Mouse (Mus musculus): ENCODE data around the gene Myo1h. TPM values are rescaled to one million over a fixed set of nuclear protein-coding genes. Genes with fewer than 3 reads are reported as not detected.

The Myo1h gene
- polyA plus RNA-seq, 1 experiment from 2014 or later = 2.2 TPM

DNA sequence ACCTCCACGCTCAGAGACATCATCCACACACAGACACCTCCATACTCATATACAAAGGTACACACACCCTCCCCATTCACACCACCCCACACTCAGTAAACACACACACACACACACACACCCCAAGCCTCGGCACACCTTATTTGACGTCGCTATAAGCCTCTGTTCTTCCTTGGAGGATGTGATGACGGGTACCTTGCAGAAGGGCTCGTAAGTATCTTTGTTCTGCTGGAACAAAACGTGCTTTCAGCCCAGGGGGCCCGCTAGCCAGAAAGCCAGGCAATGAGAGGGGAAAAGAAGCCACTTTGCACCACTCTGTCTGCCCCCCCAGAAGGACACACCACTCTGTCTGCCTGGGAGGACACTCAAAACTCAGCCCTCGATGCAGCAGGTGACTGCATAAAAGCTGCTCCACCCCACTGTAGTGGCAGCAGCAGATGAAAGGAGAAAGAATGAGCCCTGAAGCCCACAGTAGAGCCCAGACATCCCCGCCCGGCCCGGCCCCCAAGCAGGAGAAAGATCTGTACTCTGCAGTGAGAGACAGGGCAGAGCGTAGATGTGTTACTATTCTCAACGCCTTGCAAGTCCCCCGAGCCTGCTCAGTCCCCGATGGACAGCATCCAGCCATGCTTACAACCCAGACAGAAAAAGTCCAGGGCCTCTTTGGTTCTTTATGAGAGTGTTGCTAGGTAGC is 80.0 kb downstream of the Myo1h start:
- Histone ChIP-seq H3K9me3 (replicated peaks) (no peaks in the 10 kb centered on the region), H3K9ac (no peak overlapping the region), H3K27ac (peak overlapping the region; percentile 93), H3K36me3 (peaks cover 90% of the 10 kb centered on the region), H3K27me3 (no peaks in the 10 kb centered on the region), H3K4me3 (replicated peaks) (no peak overlapping the region), H3K4me1 (peaks cover 70% of the 10 kb centered on the region), H3K4me2 (no peak overlapping the region)
- WGBS = 85% methylated on average over 16 of the region's 16 CpGs
- no peak for ATAC-seq (replicated peaks; ENCODE audit: low FRiP score)

DNA sequence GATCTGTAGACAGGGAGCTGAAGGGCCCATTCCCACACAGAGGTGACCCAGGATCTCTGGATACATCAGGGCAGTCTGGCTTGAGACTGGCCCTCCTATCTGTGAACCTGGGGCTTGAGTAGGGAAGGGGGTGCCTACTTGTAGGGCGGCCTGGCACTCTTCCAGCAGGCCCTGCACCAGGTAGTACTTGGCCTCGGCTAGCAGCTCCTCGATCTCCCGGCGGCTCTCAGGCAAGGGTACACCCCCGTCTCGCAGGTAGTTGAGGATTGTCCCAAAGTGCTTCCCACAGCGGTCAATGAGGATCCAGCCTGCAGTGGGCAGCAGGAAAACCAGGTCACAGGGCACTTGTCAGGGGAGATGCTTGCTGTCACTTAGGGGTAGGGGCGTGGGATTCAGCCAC is 81.0 kb downstream of the Myo1h start:
- Histone ChIP-seq H3K27me3 (no peaks in the 10 kb centered on the region), H3K4me3 (replicated peaks) (no peak overlapping the region), H3K4me2 (peak overlapping the region; percentile 5; the same call in 1 of the 2 replicates), H3K27ac (peak overlapping the region; percentile 93), H3K9ac (no peak overlapping the region), H3K36me3 (peaks cover 90% of the 10 kb centered on the region), H3K4me1 (peaks cover 76% of the 10 kb centered on the region), H3K9me3 (replicated peaks) (no peaks in the 10 kb centered on the region)
- WGBS = 85% methylated on average over 9 of the region's 9 CpGs
- no peak for ATAC-seq (replicated peaks; ENCODE audit: low FRiP score)

DNA sequence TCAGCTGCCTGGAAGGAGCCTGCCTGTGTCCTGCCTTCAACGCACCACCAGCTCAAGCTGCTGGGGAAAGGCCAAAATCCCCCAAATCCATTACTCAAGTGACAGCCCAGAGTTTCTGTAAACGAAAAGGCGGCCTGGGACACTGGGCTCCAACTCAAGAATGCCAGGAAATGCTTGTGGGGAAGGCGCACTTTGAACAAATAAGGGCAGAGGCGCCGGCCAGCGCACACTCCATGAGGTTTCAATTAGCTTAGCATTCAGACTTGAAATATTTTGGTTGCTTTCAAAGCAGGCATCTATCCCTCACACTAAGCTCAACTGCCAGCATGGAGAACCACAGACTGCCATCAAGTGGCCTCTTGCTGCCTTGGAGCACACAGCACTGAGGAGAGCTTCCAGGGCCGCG is 81.4 kb downstream of the Myo1h start:
- Histone ChIP-seq H3K27me3 (no peaks in the 10 kb centered on the region), H3K9ac (no peak overlapping the region), H3K9me3 (replicated peaks) (no peaks in the 10 kb centered on the region), H3K36me3 (peaks cover 87% of the 10 kb centered on the region), H3K4me2 (peak overlapping the region; percentile 5; the same call in 1 of the 2 replicates), H3K4me1 (peaks cover 78% of the 10 kb centered on the region), H3K27ac (peak overlapping the region; percentile 93), H3K4me3 (replicated peaks) (no peak overlapping the region)
- WGBS = 47% methylated on average over 9 of the region's 9 CpGs
- no peak; the same call in 1 of the 2 replicates for ATAC-seq (replicated peaks; ENCODE audit: low FRiP score)

DNA sequence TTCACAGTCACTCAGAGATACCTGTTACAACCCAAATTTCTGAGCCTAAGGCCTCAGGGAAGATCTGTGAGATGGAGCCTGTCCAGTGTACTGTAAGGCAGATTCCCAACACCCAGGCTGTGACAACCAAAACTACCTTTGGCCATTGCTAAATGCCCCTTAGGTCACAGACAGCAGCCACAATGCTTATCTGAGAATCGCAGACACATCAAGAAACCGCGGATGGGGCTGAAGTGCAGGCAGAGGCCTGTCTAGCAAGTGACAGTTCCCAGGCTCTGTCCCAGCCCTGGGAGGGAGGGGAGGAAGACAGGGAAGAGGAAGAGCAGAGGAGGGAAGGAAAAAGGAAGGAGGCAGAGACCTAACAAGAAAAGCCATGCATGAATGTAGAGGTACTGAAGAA is 82.4 kb downstream of the Myo1h start:
- Histone ChIP-seq H3K36me3 (peaks cover 87% of the 10 kb centered on the region), H3K4me2 (peak overlapping the region; percentile 26; the same call in 1 of the 2 replicates)
- 42% methylated on average over 3 of the region's 3 CpGs for WGBS

DNA sequence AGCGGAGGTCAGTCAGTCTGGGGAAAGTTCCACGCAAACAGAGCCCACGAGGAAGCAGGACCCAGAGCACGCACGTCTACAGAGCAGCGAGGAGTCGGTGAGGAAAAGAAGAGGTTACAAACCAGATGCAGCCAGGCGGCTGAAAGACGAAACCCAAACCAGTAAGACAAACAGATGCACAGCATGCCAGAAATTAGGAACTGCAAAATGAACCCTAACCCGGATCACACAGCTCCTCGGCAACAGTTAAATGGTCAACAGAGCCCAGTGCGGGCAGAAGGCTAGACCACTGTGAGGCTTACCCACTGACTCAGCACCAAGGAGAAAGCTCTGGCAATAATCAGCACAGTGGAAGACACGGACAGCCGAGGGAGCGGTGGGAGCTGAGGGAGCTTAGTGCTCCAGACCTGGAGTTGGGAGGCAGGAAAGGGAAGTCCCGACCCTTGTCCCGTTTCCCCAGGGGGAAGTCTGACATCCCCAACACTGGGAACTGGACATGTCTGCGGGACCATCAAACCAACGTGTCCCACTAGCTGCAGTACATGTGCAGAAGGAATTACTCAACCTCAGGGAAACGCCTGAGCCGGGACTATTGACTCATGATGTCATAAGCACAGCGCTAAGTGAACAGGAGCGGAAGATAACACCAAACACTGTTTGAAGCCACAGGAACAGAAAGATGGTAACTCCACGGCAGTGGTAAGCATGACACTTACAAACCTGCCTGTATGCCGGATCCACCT is 82.9 kb downstream of the Myo1h start:
- H3K9ac ChIP-seq = no peak overlapping the region
- H3K27ac ChIP-seq = peak overlapping the region; percentile 93
- H3K9me3 ChIP-seq (replicated peaks) = no peaks in the 10 kb centered on the region
- H3K4me1 ChIP-seq = peaks cover 89% of the 10 kb centered on the region
- peak overlapping the region; percentile 26; the same call in 1 of the 2 replicates for H3K4me2 ChIP-seq
- H3K36me3 ChIP-seq = peaks cover 82% of the 10 kb centered on the region
- H3K27me3 ChIP-seq = no peaks in the 10 kb centered on the region
- ATAC-seq (replicated peaks; ENCODE audit: low FRiP score) = no peak
- no peak overlapping the region for H3K4me3 ChIP-seq (replicated peaks)
- WGBS = 49% methylated on average over 25 of the region's 25 CpGs

More for the DNA sequence above, 82.4 kb downstream of the Myo1h start:
- peak overlapping the region; percentile 93 for H3K27ac ChIP-seq
- H3K9ac ChIP-seq = no peak overlapping the region
- no peaks in the 10 kb centered on the region for H3K27me3 ChIP-seq
- ATAC-seq (replicated peaks; ENCODE audit: low FRiP score) = no peak
- H3K9me3 ChIP-seq (replicated peaks) = no peaks in the 10 kb centered on the region
- no peak overlapping the region for H3K4me3 ChIP-seq (replicated peaks)
- peaks cover 84% of the 10 kb centered on the region for H3K4me1 ChIP-seq

DNA sequence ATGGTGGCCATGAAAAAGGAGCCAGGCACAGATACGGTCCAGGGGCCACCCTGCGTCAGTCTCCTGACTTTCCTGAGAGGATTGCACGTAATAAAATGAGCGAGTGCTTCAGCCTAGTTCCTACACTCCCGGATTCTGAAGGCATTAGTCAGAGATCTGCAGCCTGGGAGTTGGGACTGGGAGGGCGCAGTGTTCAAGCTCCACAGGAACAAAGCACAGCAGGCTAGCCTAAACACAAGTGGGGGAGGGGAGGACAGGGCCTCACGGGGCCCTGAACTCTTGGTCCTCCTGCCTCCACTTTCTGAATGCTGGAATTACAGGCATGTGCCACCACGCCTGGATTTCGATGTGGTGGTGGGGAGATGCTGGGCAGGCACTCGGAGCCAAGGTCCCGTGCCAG is 83.6 kb downstream of the Myo1h start:
- Histone ChIP-seq H3K36me3 (peaks cover 75% of the 10 kb centered on the region), H3K9me3 (replicated peaks) (no peaks in the 10 kb centered on the region), H3K4me2 (0 out of 2 replicates have a peak overlapping the region, but pooled peaks have one; percentile 12), H3K27ac (peak overlapping the region; percentile 93), H3K4me3 (replicated peaks) (no peak overlapping the region), H3K9ac (no peak overlapping the region), H3K4me1 (peaks cover 95% of the 10 kb centered on the region), H3K27me3 (no peaks in the 10 kb centered on the region)
- WGBS = 47% methylated on average over 11 of the region's 11 CpGs
- ATAC-seq (replicated peaks; ENCODE audit: low FRiP score) = no peak

DNA sequence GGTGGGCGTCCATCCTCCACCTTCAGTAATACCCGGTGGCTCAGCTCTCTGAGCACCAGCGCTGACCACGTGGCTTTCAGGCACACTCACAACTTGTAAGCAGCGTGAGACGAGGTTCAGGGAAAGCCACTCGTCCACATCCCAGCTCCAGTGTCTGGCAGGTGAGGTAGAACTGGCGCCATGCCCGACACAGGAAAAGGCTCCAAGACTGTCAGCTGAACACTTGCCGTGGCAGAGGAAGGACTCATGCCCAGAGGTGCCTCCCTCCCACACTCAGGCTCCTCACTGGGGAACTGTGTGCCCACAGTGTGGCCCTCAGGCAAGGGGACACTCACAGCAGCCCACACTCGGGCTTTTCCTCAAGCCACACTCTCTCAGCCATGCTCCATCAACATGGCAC is 84.2 kb downstream of the Myo1h start:
- Histone ChIP-seq H3K4me1 (peaks cover 99% of the 10 kb centered on the region), H3K4me2 (no peak overlapping the region), H3K36me3 (peaks cover 69% of the 10 kb centered on the region), H3K27me3 (no peaks in the 10 kb centered on the region), H3K4me3 (replicated peaks) (no peak overlapping the region), H3K27ac (peak overlapping the region; percentile 93), H3K9ac (no peak overlapping the region), H3K9me3 (replicated peaks) (no peaks in the 10 kb centered on the region)
- WGBS = 76% methylated on average over 11 of the region's 11 CpGs
- ATAC-seq (replicated peaks; ENCODE audit: low FRiP score) = no peak

DNA sequence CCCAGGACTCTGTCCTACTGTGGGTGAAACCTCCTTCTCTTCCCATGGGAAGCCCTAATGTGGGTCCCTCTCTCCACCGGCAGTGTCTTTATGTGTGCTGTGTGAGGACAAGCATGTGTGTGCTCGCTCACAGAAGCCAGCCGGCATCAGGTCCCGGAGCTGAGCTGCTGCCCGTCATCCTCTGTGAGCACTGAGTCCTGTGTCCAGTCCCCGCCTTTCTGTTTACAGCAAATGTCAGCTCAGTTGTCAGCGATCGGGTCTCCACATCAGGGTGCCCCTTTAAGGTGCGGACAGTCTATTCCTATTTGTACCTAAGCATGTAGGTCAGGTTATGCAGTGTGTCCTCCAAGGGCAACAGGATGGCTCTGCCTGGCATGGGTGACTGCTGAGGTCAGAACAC is 84.6 kb downstream of the Myo1h start:
- H3K27ac ChIP-seq = peak overlapping the region; percentile 93; the same call in 1 of the 2 replicates
- no peak for ATAC-seq (replicated peaks; ENCODE audit: low FRiP score)
- no peaks in the 10 kb centered on the region for H3K9me3 ChIP-seq (replicated peaks)
- H3K27me3 ChIP-seq = no peaks in the 10 kb centered on the region
- peaks cover 67% of the 10 kb centered on the region for H3K36me3 ChIP-seq
- no peak overlapping the region for H3K4me2 ChIP-seq
- no peak overlapping the region for H3K9ac ChIP-seq
- H3K4me3 ChIP-seq (replicated peaks) = no peak overlapping the region
- H3K4me1 ChIP-seq = peaks cover 99% of the 10 kb centered on the region
- WGBS = 90% methylated on average over 9 of the region's 9 CpGs

DNA sequence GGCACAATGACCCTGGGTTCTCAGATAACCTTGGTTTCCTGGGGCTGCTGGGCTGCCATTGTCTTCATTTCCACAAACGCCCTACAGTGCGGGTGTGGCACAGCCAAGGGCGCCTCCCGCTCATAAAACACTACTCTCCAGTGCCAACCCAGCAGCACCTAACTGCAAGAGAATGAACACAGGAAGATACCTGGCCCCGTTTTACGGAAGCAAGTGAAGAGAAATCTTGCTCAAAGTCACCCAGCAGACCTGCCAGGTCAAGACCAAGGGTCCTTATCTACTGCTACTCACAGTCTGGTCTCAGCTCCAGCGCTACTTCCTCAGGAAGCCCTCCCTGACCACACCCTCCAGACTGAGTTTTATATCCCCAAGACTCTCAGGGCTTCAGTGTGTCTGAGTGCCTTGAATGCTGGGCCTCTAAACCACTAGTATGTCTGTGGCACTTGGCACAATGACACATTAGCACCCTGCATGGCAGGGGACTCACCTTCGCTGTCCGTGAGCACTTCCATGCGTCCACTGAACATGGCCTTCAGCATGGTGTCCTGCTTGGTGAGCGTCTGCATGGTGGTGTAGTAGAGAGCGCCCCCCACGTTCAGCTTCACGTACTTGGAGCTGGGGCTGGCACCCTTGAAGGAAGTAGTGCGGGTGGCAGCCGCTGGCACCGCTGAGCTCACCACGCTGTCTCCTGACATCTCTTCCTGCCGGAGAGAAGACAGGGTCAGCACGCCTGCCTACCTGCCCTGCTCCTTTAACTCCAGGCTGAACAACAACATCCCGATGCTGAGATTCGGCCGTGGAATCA is 85.6 kb downstream of the Myo1h start:
- ATAC-seq (replicated peaks; ENCODE audit: low FRiP score) = no peak

DNA sequence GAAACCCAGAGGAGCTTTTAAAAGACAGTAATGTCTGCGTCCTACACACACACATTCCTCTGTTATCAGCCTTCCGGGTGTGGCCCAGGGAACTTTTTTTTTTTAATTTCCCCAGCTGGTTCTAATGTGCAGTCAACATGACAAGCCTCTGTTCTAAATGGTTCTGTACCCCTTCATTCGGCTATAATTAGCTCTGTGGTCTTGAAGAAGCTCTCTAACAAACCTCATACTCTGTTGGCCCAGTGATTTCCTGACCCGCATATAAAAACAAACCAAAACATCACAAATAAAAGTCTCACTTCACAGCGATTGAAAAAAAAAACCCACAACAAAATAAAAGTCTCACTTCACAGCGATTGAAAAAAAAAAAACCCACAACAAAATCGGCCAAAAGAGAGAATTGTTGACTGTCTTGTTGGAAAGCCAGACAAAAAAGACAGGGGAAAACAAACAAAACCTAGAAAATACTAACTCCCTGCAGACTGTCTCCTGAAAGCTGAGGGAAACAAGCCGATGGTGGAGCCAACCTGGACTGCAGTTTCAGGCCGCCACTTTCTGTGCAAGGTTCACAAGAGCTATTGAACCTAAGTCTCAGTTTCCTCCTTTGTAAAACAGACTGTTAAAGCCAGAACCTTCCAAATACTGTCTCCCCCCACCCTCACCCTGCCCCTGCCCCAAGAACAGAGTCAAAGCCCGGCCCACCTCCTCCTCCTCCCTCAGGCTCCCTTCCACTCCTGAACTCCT is 89.4 kb downstream of the Myo1h start:
- ATAC-seq (replicated peaks; ENCODE audit: low FRiP score) = no peak
- H3K4me1 ChIP-seq = peaks cover 79% of the 10 kb centered on the region
- peak overlapping the region; percentile 98; the same call in 1 of the 2 replicates for H3K9ac ChIP-seq

More for the DNA sequence above, 85.6 kb downstream of the Myo1h start:
- Histone ChIP-seq H3K27me3 (no peaks in the 10 kb centered on the region), H3K4me3 (replicated peaks) (no peak overlapping the region), H3K9ac (no peak overlapping the region), H3K27ac (peak overlapping the region; percentile 93), H3K4me1 (peaks cover 99% of the 10 kb centered on the region), H3K36me3 (peaks cover 56% of the 10 kb centered on the region), H3K4me2 (no peak overlapping the region; the same call in 1 of the 2 replicates), H3K9me3 (replicated peaks) (no peaks in the 10 kb centered on the region)
- 85% methylated on average over 23 of the region's 23 CpGs for WGBS

DNA sequence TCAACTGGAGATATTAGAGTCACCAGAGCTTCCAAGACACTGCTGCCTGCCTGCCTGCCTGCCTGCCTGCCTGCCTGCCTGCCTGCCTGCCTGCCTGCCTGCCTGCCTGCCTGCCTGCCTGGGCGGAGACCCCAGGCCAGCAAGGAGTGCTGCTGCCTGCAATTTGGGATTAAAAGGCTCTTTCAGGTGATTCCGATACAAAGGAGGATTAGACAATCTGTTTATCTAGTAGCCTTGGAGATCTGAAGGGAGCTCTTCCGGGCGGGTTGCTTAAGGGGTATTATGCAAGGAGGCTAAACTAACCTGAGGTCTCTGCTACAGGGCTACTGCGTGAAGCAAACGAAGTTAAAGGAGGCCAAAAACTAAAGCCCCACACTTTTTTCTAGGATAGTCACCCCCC is 90.0 kb downstream of the Myo1h start:
- 50% methylated on average over 6 of the region's 6 CpGs for WGBS
- peak overlapping the region; percentile 81 for H3K27ac ChIP-seq
- H3K4me2 ChIP-seq = peak overlapping the region; percentile 69
- peaks cover 74% of the 10 kb centered on the region for H3K4me1 ChIP-seq
- no peaks in the 10 kb centered on the region for H3K9me3 ChIP-seq (replicated peaks)
- peak overlapping the region; percentile 98 for H3K9ac ChIP-seq
- ATAC-seq (replicated peaks; ENCODE audit: low FRiP score) = no peak
- H3K27me3 ChIP-seq = no peaks in the 10 kb centered on the region
- H3K36me3 ChIP-seq = peaks cover 30% of the 10 kb centered on the region
- H3K4me3 ChIP-seq (replicated peaks) = peak overlapping the region; percentile 92

More for the DNA sequence above, 89.4 kb downstream of the Myo1h start:
- peak overlapping the region; percentile 92 for H3K4me3 ChIP-seq (replicated peaks)
- peaks cover 31% of the 10 kb centered on the region for H3K36me3 ChIP-seq
- H3K4me2 ChIP-seq = peak overlapping the region; percentile 69
- no peaks in the 10 kb centered on the region for H3K27me3 ChIP-seq
- no peaks in the 10 kb centered on the region for H3K9me3 ChIP-seq (replicated peaks)
- peak overlapping the region; percentile 81 for H3K27ac ChIP-seq
- WGBS = 40% methylated on average over 10 of the region's 10 CpGs

All from kidney, embryonic 15.5 days (tissue).